Mouse (Mus musculus) heart, embryonic 16.5 days (tissue): ENCODE measurements around the gene Msh3. TPM values are rescaled to one million over a fixed set of nuclear protein-coding genes. Genes with fewer than 3 reads are reported as not detected.
"Not testable (repeated sequence)": the region's sequence is repeated elsewhere in the genome, so short reads cannot be mapped to it uniquely, and the experiment has no call there.

ENCODE experiments used
- ATAC-seq: fragments of 200-750 bp; cut with Nextera tagmentation; replicated peaks from 2 replicates; pipeline ENCODE4 v1.8.0; 2017; ENCODE audit warnings: moderate number of reproducible peaks; ENCODE audit not compliant: insufficient read depth, low FRiP score; ENCODE audit errors: extremely low read depth
- H3K27ac ChIP-seq: fragments of 300-500 bp; sonication (generic); 2 replicates; pipeline ENCODE4 v1.5.1; 2014; ENCODE audit warnings: mild to moderate bottlenecking, low read length, control low read depth, moderate library complexity
- H3K27me3 ChIP-seq: fragments of 300-500 bp; sonication (generic); 2 replicates; pipeline ENCODE4 v1.6.1; 2014; ENCODE audit warnings: low read length, mixed read lengths; ENCODE audit not compliant: control insufficient read depth, insufficient read depth
- H3K36me3 ChIP-seq: fragments of 300-500 bp; sonication (generic); 2 replicates; pipeline ENCODE4 v1.6.1; 2014; ENCODE audit not compliant: control insufficient read depth, insufficient read depth
- H3K4me1 ChIP-seq: fragments of 300-500 bp; sonication (generic); 2 replicates; pipeline ENCODE4 v1.6.1; 2014; ENCODE audit warnings: low read length, mixed read lengths; ENCODE audit not compliant: control insufficient read depth, insufficient read depth
- H3K4me2 ChIP-seq: fragments of 300-500 bp; sonication (generic); 2 replicates; pipeline ENCODE4 v1.6.1; 2014; ENCODE audit warnings: low read depth, mild to moderate bottlenecking, control low read depth, low read length
- H3K4me3 ChIP-seq: fragments of 300-500 bp; sonication (generic); 2 replicates; pipeline ENCODE4 v1.5.1; 2014; ENCODE audit warnings: mild to moderate bottlenecking, control low read depth, low read length
- H3K9ac ChIP-seq: fragments of 300-500 bp; sonication (generic); 2 replicates; pipeline ENCODE4 v1.6.1; 2014; ENCODE audit warnings: low read length, control low read depth
- H3K9me3 ChIP-seq: fragments of 300-500 bp; sonication (generic); replicated peaks from 2 replicates; pipeline ENCODE4 v1.6.1; 2016; ENCODE audit warnings: low read length; ENCODE audit not compliant: control insufficient read depth
- WGBS: fragments of 180-500 bp; shearing (Covaris S2); extraction: QIAGEN DNeasy Blood & Tissue Kit; methylation state at CpG from one replicate; pipeline ENCODE4 v1.1.7; 2014; 5-methylcytosine and 5-hydroxymethylcytosine counted together
- polyA plus RNA-seq: library from polyadenylated mRNA; unstranded; fragments of >200 nt; fragmentation: Nextera tagmentation; extraction: Ambion mirVana; gene quantifications from 2 replicates; pipeline ENCODE4 v1.2.1, GENCODE M21; 2015

Gene Msh3
- polyA plus RNA-seq, 1 experiment from 2014 or later: 14.2 TPM

GRCm38 (mm10) chr13:92223567-92223966 is 131.2 kb downstream of the Msh3 start:
- no peak overlapping the region for H3K4me2 ChIP-seq
- no peak overlapping the region for H3K4me3 ChIP-seq
- no peak for ATAC-seq
- peaks cover 6% of the 10 kb centered on the region for H3K4me1 ChIP-seq
- no peaks in the 10 kb centered on the region; the same call in 1 of the 2 replicates for H3K36me3 ChIP-seq
- WGBS: 98% methylated on average over 3 of the region's 3 CpGs
- no peak overlapping the region for H3K27ac ChIP-seq
- no peaks in the 10 kb centered on the region for H3K9me3 ChIP-seq
- H3K27me3 ChIP-seq: no peaks in the 10 kb centered on the region
- no peak overlapping the region for H3K9ac ChIP-seq

GRCm38 (mm10) chr13:92222763-92223162 is 132.0 kb downstream of the Msh3 start:
- WGBS: 92% methylated on average over 5 of the region's 5 CpGs
- H3K27me3 ChIP-seq: no peaks in the 10 kb centered on the region
- H3K4me2 ChIP-seq: no peak overlapping the region
- H3K9ac ChIP-seq: no peak overlapping the region
- no peak overlapping the region for H3K27ac ChIP-seq
- no peak for ATAC-seq
- H3K9me3 ChIP-seq: no peaks in the 10 kb centered on the region
- peaks cover 6% of the 10 kb centered on the region for H3K4me1 ChIP-seq
- no peaks in the 10 kb centered on the region; the same call in 1 of the 2 replicates for H3K36me3 ChIP-seq
- H3K4me3 ChIP-seq: no peak overlapping the region

GRCm38 (mm10) chr13:92219774-92220173 is 135.0 kb downstream of the Msh3 start:
- Histone ChIP-seq H3K9ac (no peak overlapping the region), H3K27ac (no peak overlapping the region), H3K4me2 (no peak overlapping the region), H3K4me1 (peaks cover 14% of the 10 kb centered on the region), H3K4me3 (no peak overlapping the region), H3K9me3 (no peaks in the 10 kb centered on the region), H3K36me3 (no peaks in the 10 kb centered on the region; the same call in none of the 2 replicates), H3K27me3 (no peaks in the 10 kb centered on the region)
- WGBS: 68% methylated on average over 3 of the region's 3 CpGs
- no peak for ATAC-seq

GRCm38 (mm10) chr13:92217216-92217615 is 137.6 kb downstream of the Msh3 start:
- Histone ChIP-seq H3K9ac (no peak overlapping the region), H3K4me1 (peaks cover 14% of the 10 kb centered on the region), H3K27me3 (no peaks in the 10 kb centered on the region), H3K4me3 (no peak overlapping the region), H3K4me2 (peak overlapping the region; percentile 4; the same call in 1 of the 2 replicates), H3K9me3 (no peaks in the 10 kb centered on the region), H3K27ac (no peak overlapping the region), H3K36me3 (peaks cover 5% of the 10 kb centered on the region)
- WGBS: 58% methylated on average over 9 of the region's 9 CpGs
- no peak for ATAC-seq

- no peaks in the 10 kb centered on the region for H3K9me3 ChIP-seq
Measured at GRCm38 (mm10) chr13:92196860-92197259, 157.9 kb downstream of the Msh3 start.

GRCm38 (mm10) chr13:92193806-92194205 is 161.0 kb downstream of the Msh3 start:
- not testable (repeated sequence) for H3K9ac ChIP-seq, H3K27me3 ChIP-seq, ATAC-seq, H3K4me2 ChIP-seq, H3K4me3 ChIP-seq, H3K4me1 ChIP-seq, H3K36me3 ChIP-seq, H3K9me3 ChIP-seq, H3K27ac ChIP-seq
- WGBS: 89% methylated on average over 5 of the region's 5 CpGs

More at GRCm38 (mm10) chr13:92196860-92197259, 157.9 kb downstream of the Msh3 start:
- Histone ChIP-seq H3K9ac (no peak overlapping the region), H3K4me2 (no peak overlapping the region), H3K27ac (no peak overlapping the region), H3K36me3 (no peaks in the 10 kb centered on the region), H3K27me3 (no peaks in the 10 kb centered on the region), H3K4me3 (no peak overlapping the region), H3K4me1 (no peaks in the 10 kb centered on the region)
- no peak for ATAC-seq
- WGBS: 82% methylated on average over 2 of the region's 2 CpGs

GRCm38 (mm10) chr13:92172686-92173085 is 182.1 kb downstream of the Msh3 start:
- not testable (repeated sequence) for H3K27ac ChIP-seq, H3K4me2 ChIP-seq, H3K4me1 ChIP-seq, H3K36me3 ChIP-seq, ATAC-seq, H3K27me3 ChIP-seq, H3K9ac ChIP-seq, H3K9me3 ChIP-seq, H3K4me3 ChIP-seq
- WGBS: 80% methylated on average over 8 of the region's 8 CpGs

Other genes with a start within 250 kb of the Msh3 start
- 0.39 and 0.41 TPM in 2 replicates for gene Rasgrf2, start 223.3 kb downstream of the Msh3 start, polyA plus RNA-seq
- 0.61 and 0.77 TPM in 2 replicates for gene Gm20379, start 49.0 kb downstream of the Msh3 start, polyA plus RNA-seq
- 10.7 and 11.8 TPM in 2 replicates for gene Dhfr, start 277 bp downstream of the Msh3 start, polyA plus RNA-seq
- gene Ankrd34b, start 70.9 kb upstream of the Msh3 start, polyA plus RNA-seq: 0.12 and 0.16 TPM in 2 replicates
- gene Fam151b, start 129.0 kb upstream of the Msh3 start, polyA plus RNA-seq: not detected in 2 replicates
- gene Zfyve16, start 175.9 kb upstream of the Msh3 start, polyA plus RNA-seq: 7.0 and 7.5 TPM in 2 replicates
- not detected in 2 replicates for gene Spz1, start 221.2 kb upstream of the Msh3 start, polyA plus RNA-seq